Mouse (Mus musculus): ENCODE data around the gene Olfr96. TPM values are rescaled to one million over a fixed set of nuclear protein-coding genes. Genes with fewer than 3 reads are reported as not detected.

Olfr96 gene
- not detected for polyA plus RNA-seq (2017; shearing (Covaris generic))

DNA sequence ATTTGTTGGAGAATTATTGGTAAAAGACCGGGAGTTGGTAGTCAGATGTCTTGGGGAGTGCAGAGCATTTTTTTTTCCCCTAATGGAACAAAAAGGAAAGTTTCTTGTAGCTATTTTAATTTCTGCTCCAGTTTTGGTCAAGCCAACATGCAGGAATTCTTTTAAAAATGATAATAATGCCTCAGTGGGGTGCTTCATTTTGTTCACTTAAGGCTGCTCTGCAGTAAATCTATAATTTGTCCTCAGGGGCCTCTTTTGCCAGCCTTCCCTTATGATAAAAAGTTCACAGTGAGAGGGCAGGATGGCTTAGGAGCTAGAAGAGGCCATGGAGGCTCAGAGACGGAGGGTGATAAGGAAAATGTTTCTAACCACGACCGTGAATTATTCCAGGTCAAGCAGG lies at the start of gene Olfr96:
Gene Olfr96 (plus strand): TSS at position 301 of the 400 bp plus-strand sequence.

DNA sequence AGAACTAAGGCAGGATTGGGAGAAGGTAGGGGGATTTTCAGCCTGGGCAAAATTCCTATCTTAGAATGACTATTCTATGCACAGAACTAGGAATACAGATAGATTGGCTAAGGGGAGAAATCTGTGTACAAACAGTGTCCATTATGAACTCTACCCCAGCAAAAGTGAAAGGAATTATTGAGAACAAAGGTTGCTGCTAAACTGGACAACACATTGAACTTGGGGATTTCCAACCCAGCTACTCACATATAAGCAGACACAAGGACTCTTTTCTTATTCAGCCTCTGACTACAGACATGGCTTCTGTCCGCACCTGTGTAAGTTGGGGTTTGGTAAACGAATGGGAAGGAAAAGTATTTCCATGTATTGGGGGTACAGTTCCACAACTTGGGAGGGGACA lies 26.3 kb upstream of the Olfr96 start, which contains the start of gene Ubd:
Gene Ubd (plus strand): TSS at position 237 of the 400 bp plus-strand sequence.

DNA sequence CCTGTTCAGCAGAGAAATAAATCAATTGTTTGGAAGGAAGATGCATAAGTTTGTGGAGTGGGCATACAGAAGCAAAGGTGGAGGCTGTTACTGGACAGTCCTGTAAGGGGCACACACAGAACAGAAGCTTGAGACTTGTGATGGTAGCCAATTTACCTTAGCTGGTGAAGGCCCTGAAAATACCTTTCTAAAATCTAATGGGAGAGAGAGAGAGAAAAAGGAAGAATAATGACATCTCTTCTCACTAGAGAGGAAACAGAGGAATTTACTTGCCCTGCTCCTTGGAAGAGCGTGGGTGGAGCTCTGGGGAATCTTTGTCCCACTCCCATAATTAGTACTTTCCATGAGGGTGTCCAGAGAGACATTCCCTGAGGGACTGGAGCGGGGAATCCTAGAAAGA lies 19.1 kb upstream of the Olfr96 start, which contains the start of gene Olfr94:
Gene Olfr94 (minus strand): TSS at position 101 of the 400 bp plus-strand sequence.

DNA sequence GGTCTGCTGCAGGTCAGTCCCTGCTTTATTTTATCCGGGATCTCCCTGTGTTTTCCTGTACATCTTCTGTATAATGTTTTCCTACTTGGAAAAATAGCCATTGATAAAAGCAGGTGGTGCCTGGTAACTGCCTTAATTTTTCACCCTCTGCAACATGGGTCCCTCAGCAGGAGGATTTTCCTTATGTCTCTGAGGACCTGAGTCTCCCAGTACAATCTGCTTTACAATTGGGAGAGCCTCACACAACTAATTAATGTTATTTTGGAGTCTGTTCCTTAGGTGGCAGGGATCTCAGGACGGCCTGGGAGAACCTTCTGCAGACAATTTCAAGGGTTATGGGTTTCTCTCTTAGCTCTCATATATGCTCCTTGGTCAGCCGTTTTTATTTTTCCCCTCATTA lies 6.9 kb upstream of the Olfr96 start, which contains the start of gene Olfr95:
Gene Olfr95 (minus strand): TSS at position 101 of the 400 bp plus-strand sequence.

DNA sequence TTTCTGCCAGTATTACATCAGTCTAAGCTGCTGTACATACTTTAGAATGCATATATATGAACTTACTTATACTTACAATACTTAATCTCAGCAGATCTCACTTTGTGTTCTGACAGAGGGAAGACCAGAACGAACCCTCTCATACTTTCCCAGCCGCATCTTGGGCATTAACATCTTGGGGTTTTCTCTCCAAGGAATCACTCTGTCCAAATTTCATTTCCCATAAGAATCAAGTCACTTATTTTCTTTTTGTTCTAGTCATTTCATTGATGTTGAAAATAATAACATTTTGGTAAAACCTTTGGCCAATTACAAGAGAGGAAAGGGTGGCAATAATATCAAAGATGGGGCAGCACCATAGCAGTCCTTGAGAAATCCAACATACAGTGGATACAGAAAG lies 17.3 kb downstream of the Olfr96 start, which contains the start of gene Olfr97:
Gene Olfr97 (minus strand): TSS at position 101 of the 400 bp plus-strand sequence.

DNA sequence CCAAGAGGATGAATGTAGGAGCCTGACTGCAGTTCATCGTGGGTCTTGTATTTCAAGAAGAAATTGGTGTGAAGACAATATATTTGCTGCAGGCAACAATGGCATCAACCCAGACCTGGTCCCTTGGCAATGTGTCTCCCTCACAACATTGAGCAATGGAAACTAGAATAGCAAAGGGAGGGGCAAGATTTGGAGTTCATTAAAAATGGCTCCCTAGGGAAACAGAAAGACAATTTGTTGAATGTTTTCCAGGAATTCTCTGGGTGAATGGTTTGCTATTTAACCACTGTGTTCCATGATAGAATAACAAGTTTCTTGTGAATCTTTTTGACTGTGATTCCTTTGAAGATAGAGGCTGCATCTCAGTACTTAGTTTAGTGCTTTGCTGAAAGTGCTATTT lies 43.7 kb downstream of the Olfr96 start, which contains the start of gene Olfr98:
Gene Olfr98 (minus strand): TSS at position 124 of the 400 bp plus-strand sequence.

DNA sequence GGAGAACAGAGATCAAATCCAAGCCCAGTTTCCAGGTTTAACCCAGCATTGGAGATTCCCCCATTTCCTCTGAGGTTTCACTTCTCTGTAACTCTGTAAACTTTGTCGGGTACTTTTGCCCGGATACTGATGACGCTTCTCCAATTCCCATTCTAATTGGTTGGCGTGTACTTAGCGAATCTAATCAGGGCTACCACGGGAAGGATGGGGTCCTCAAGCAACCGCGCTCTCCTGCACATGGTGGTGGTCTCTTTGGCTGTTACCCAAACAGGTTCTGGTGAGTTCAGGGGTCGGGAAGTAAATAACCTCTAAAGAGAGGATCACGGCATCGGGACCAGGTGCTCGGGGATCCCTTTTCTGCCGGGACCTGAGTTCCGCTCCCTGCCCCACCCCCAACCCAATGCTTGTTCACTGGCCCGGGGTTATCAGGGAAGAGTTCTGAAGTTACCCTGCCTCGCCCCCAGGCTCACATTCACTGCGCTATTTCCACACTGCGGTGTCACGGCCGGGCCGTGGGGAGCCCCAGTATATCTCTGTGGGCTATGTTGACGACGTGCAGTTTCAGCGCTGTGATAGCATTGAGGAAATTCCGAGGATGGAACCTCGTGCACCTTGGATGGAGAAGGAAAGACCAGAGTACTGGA lies 50.2 kb downstream of the Olfr96 start, which contains the start of gene H2-M3:
Gene H2-M3 (plus strand): TSS at position 163 of the 644 bp plus-strand sequence.

Other genes with a start within 250 kb of the Olfr96 start
- gene 2410137M14Rik, start 238.9 kb upstream of the Olfr96 start, polyA plus RNA-seq (2017; shearing (Covaris generic)) = under 1 TPM; 0.23 to 0.41 TPM
- gene H2-M5, start 230.6 kb upstream of the Olfr96 start, polyA plus RNA-seq (2017; shearing (Covaris generic)) = under 1 TPM in 1 of 2 experiments, not detected in 1; 0.12 TPM
- not detected for gene Zfp57, start 219.0 kb upstream of the Olfr96 start, polyA plus RNA-seq (2017; shearing (Covaris generic))
- not detected for gene Mog, start 196.7 kb upstream of the Olfr96 start, polyA plus RNA-seq (2017; shearing (Covaris generic))
- gene Gabbr1, start 174.2 kb upstream of the Olfr96 start, polyA plus RNA-seq (2017; shearing (Covaris generic)) = 10 to 100 TPM; 10.7 to 14.6 TPM
- not detected for gene Olfr90, start 131.6 kb upstream of the Olfr96 start, polyA plus RNA-seq (2017; shearing (Covaris generic))
- gene Olfr91, start 121.9 kb upstream of the Olfr96 start, polyA plus RNA-seq (2017; shearing (Covaris generic)) = under 1 TPM in 1 of 2 experiments, not detected in 1; 0.21 TPM
- gene Olfr92, start 100.1 kb upstream of the Olfr96 start, polyA plus RNA-seq (2017; shearing (Covaris generic)) = not detected
- not detected for gene Olfr93, start 58.7 kb upstream of the Olfr96 start, polyA plus RNA-seq (2017; shearing (Covaris generic))
- gene Ubd, start 26.3 kb upstream of the Olfr96 start, polyA plus RNA-seq (2017; shearing (Covaris generic)) = 1 to 10 TPM in 1 of 2 experiments, under 1 TPM in 1; 0.52 to 2.0 TPM
- not detected for gene Olfr94, start 19.2 kb upstream of the Olfr96 start, polyA plus RNA-seq (2017; shearing (Covaris generic))
- not detected for gene Olfr95, start 7.0 kb upstream of the Olfr96 start, polyA plus RNA-seq (2017; shearing (Covaris generic))
- not detected for gene Olfr97, start 17.2 kb downstream of the Olfr96 start, polyA plus RNA-seq (2017; shearing (Covaris generic))
- not detected for gene Olfr98, start 43.6 kb downstream of the Olfr96 start, polyA plus RNA-seq (2017; shearing (Covaris generic))
- 100 to 1,000 TPM; 112 to 128 TPM for gene H2-M3, start 50.1 kb downstream of the Olfr96 start, polyA plus RNA-seq (2017; shearing (Covaris generic))
- gene Olfr99, start 63.3 kb downstream of the Olfr96 start, polyA plus RNA-seq (2017; shearing (Covaris generic)) = 1 to 10 TPM; 2.3 to 3.6 TPM
- under 1 TPM; 0.06 to 0.43 TPM for gene Olfr101, start 84.2 kb downstream of the Olfr96 start, polyA plus RNA-seq (2017; shearing (Covaris generic))
- gene Olfr102, start 96.9 kb downstream of the Olfr96 start, polyA plus RNA-seq (2017; shearing (Covaris generic)) = under 1 TPM in 1 of 2 experiments, not detected in 1; 0.39 TPM
- gene Olfr103, start 119.6 kb downstream of the Olfr96 start, polyA plus RNA-seq (2017; shearing (Covaris generic)) = not detected
- gene Olfr104-ps, start 139.4 kb downstream of the Olfr96 start, polyA plus RNA-seq (2017; shearing (Covaris generic)) = not detected
- gene Olfr105-ps, start 158.9 kb downstream of the Olfr96 start, polyA plus RNA-seq (2017; shearing (Covaris generic)) = not detected
- not detected for gene Olfr106-ps, start 170.2 kb downstream of the Olfr96 start, polyA plus RNA-seq (2017; shearing (Covaris generic))
- gene Olfr107, start 179.1 kb downstream of the Olfr96 start, polyA plus RNA-seq (2017; shearing (Covaris generic)) = under 1 TPM; 0.04 to 0.09 TPM
- gene Olfr108, start 225.3 kb downstream of the Olfr96 start, polyA plus RNA-seq (2017; shearing (Covaris generic)) = not detected
- under 1 TPM in 1 of 2 experiments, not detected in 1; 0.10 TPM for gene Olfr109, start 238.8 kb downstream of the Olfr96 start, polyA plus RNA-seq (2017; shearing (Covaris generic))

Data from activated CD4-positive, CD25-positive, alpha-beta regulatory T cell (primary cell).